Mouse (Mus musculus): Measurements from ENCODE around the gene Hbq1b. TPM values are rescaled to one million over a fixed set of nuclear protein-coding genes. Genes with fewer than 3 reads are reported as not detected.
A peak's percentile ranks its signal among the peaks of the same experiment; 100 is the strongest.

Hbq1b gene
- polyA plus RNA-seq, 1 experiment, result 62.0 TPM

GRCm38 (mm10) chr11:32256146-32256545 is 30.6 kb upstream of the Hbq1b start:
- DNase-seq (ENCODE audit: low read depth in 1 of 2, low spot score in 2 of 2), result no peak
- 86% methylated on average over 1 of the region's 1 CpGs for WGBS
- Histone ChIP-seq H3K36me3 (ENCODE audit: control insufficient read depth, insufficient read depth, low read length) (peaks cover 13% of the 10 kb centered on the region), H3K4me3 (ENCODE audit: extremely low read depth, insufficient read depth, insufficient read length) (no peak overlapping the region), H3K4me1 (ENCODE audit: control insufficient read depth, insufficient read depth, insufficient read length) (no peaks in the 10 kb centered on the region), H3K27ac (ENCODE audit: insufficient read depth, low read length) (no peak overlapping the region), H3K27me3 (ENCODE audit: control insufficient read depth, insufficient read depth, low read length) (no peaks in the 10 kb centered on the region)
- no peak for TF ChIP-seq CTCF (IDR thresholded peaks at IDR 0.05; ENCODE audit: extremely low read depth, insufficient read depth, insufficient read length, insufficient replicate concordance)
- no peak for TF ChIP-seq POLR2A (IDR thresholded peaks at IDR 0.05; ENCODE audit: low read depth, low read length)

GRCm38 (mm10) chr11:32256566-32256965 is 30.2 kb upstream of the Hbq1b start:
- TF ChIP-seq POLR2A (IDR thresholded peaks at IDR 0.05; ENCODE audit: low read depth, low read length), result no peak
- no peak for TF ChIP-seq CTCF (IDR thresholded peaks at IDR 0.05; ENCODE audit: extremely low read depth, insufficient read depth, insufficient read length, insufficient replicate concordance)
- Histone ChIP-seq H3K4me3 (ENCODE audit: extremely low read depth, insufficient read depth, insufficient read length) (no peak overlapping the region), H3K27ac (ENCODE audit: insufficient read depth, low read length) (peak overlapping the region; percentile 7; the same call in 1 of the 2 replicates), H3K4me1 (ENCODE audit: control insufficient read depth, insufficient read depth, insufficient read length) (no peaks in the 10 kb centered on the region), H3K27me3 (ENCODE audit: control insufficient read depth, insufficient read depth, low read length) (no peaks in the 10 kb centered on the region), H3K36me3 (ENCODE audit: control insufficient read depth, insufficient read depth, low read length) (peaks cover 14% of the 10 kb centered on the region)
- no peak for DNase-seq (ENCODE audit: low read depth in 1 of 2, low spot score in 2 of 2)
- 88% methylated on average over 3 of the region's 3 CpGs for WGBS

- no peak for DNase-seq (ENCODE audit: low read depth in 1 of 2, low spot score in 2 of 2)
- Histone ChIP-seq H3K36me3 (ENCODE audit: control insufficient read depth, insufficient read depth, low read length) (peaks cover 10% of the 10 kb centered on the region), H3K27me3 (ENCODE audit: control insufficient read depth, insufficient read depth, low read length) (no peaks in the 10 kb centered on the region), H3K4me1 (ENCODE audit: control insufficient read depth, insufficient read depth, insufficient read length) (no peaks in the 10 kb centered on the region), H3K27ac (ENCODE audit: insufficient read depth, low read length) (no peak overlapping the region), H3K4me3 (ENCODE audit: extremely low read depth, insufficient read depth, insufficient read length) (no peak overlapping the region)
- 92% methylated on average over 10 of the region's 10 CpGs for WGBS
- no peak for TF ChIP-seq POLR2A (IDR thresholded peaks at IDR 0.05; ENCODE audit: low read depth, low read length)
- TF ChIP-seq CTCF (IDR thresholded peaks at IDR 0.05; ENCODE audit: extremely low read depth, insufficient read depth, insufficient read length, insufficient replicate concordance), result no peak
Observed at GRCm38 (mm10) chr11:32262674-32263415, 23.9 kb upstream of the Hbq1b start.

GRCm38 (mm10) chr11:32265117-32265738 is 21.5 kb upstream of the Hbq1b start:
- no peak for DNase-seq (ENCODE audit: low read depth in 1 of 2, low spot score in 2 of 2)
- no peak overlapping the region for H3K4me3 ChIP-seq (ENCODE audit: extremely low read depth, insufficient read depth, insufficient read length)
- TF ChIP-seq POLR2A (IDR thresholded peaks at IDR 0.05; ENCODE audit: low read depth, low read length), result no peak
- no peak for TF ChIP-seq CTCF (IDR thresholded peaks at IDR 0.05; ENCODE audit: extremely low read depth, insufficient read depth, insufficient read length, insufficient replicate concordance)
- H3K27me3 ChIP-seq (ENCODE audit: control insufficient read depth, insufficient read depth, low read length), result no peaks in the 10 kb centered on the region
- peaks cover 10% of the 10 kb centered on the region for H3K36me3 ChIP-seq (ENCODE audit: control insufficient read depth, insufficient read depth, low read length)
- H3K27ac ChIP-seq (ENCODE audit: insufficient read depth, low read length), result no peak overlapping the region
- H3K4me1 ChIP-seq (ENCODE audit: control insufficient read depth, insufficient read depth, insufficient read length), result 0 out of 2 replicates have a peak, but pooled peaks cover 2% of the 10 kb centered on the region
- WGBS, result 71% methylated on average over 3 of the region's 3 CpGs

- TF ChIP-seq POLR2A (IDR thresholded peaks at IDR 0.05; ENCODE audit: low read depth, low read length), result no peak
- no peak for TF ChIP-seq CTCF (IDR thresholded peaks at IDR 0.05; ENCODE audit: extremely low read depth, insufficient read depth, insufficient read length, insufficient replicate concordance)
- DNase-seq (ENCODE audit: low read depth in 1 of 2, low spot score in 2 of 2), result no peak
- Histone ChIP-seq H3K27ac (ENCODE audit: insufficient read depth, low read length) (peak overlapping the region; percentile 23; the same call in 1 of the 2 replicates), H3K36me3 (ENCODE audit: control insufficient read depth, insufficient read depth, low read length) (peaks cover 5% of the 10 kb centered on the region), H3K4me3 (ENCODE audit: extremely low read depth, insufficient read depth, insufficient read length) (no peak overlapping the region), H3K27me3 (ENCODE audit: control insufficient read depth, insufficient read depth, low read length) (no peaks in the 10 kb centered on the region), H3K4me1 (ENCODE audit: control insufficient read depth, insufficient read depth, insufficient read length) (0 out of 2 replicates have a peak, but pooled peaks cover 2% of the 10 kb centered on the region)
- 92% methylated on average over 6 of the region's 6 CpGs for WGBS
Observed at GRCm38 (mm10) chr11:32266194-32266593, 20.6 kb upstream of the Hbq1b start.

- no peak for DNase-seq (ENCODE audit: low read depth in 1 of 2, low spot score in 2 of 2)
- 29% methylated on average over 6 of the region's 6 CpGs for WGBS
- H3K4me3 ChIP-seq (ENCODE audit: extremely low read depth, insufficient read depth, insufficient read length), result peak overlapping the region; percentile 73
- H3K27ac ChIP-seq (ENCODE audit: insufficient read depth, low read length), result peak overlapping the region; percentile 81; the same call in 1 of the 2 replicates
- H3K4me1 ChIP-seq (ENCODE audit: control insufficient read depth, insufficient read depth, insufficient read length), result 0 out of 2 replicates have a peak, but pooled peaks cover 2% of the 10 kb centered on the region
- peaks cover 2% of the 10 kb centered on the region for H3K36me3 ChIP-seq (ENCODE audit: control insufficient read depth, insufficient read depth, low read length)
- TF ChIP-seq CTCF (IDR thresholded peaks at IDR 0.05; ENCODE audit: extremely low read depth, insufficient read depth, insufficient read length, insufficient replicate concordance) (no peak), POLR2A (IDR thresholded peaks at IDR 0.05; ENCODE audit: low read depth, low read length) (no peak)
- H3K27me3 ChIP-seq (ENCODE audit: control insufficient read depth, insufficient read depth, low read length), result no peaks in the 10 kb centered on the region
Observed at GRCm38 (mm10) chr11:32266776-32267175, 20.0 kb upstream of the Hbq1b start.
